Mouse (Mus musculus) c-Kit-positive CD71-negative TER-119-negative erythroid progenitor cells, embryonic 14.5 days (primary cell): ENCODE measurements around the gene Kcnt2.

Experiments used
- DNase-seq: peaks from one replicate; pipeline ENCODE4 v3.0.0-alpha.2; 2013; ENCODE audit warnings: low read depth

Kcnt2 gene

GRCm38 (mm10) chr1:140245876-140246597 lies at the start of gene Kcnt2:
Gene Kcnt2 (plus strand): TSS chr1:140246158.
- no peak for DNase-seq

- no peak for DNase-seq
Observed at GRCm38 (mm10) chr1:140205329-140205728, 40.6 kb upstream of the Kcnt2 start.

DNA sequence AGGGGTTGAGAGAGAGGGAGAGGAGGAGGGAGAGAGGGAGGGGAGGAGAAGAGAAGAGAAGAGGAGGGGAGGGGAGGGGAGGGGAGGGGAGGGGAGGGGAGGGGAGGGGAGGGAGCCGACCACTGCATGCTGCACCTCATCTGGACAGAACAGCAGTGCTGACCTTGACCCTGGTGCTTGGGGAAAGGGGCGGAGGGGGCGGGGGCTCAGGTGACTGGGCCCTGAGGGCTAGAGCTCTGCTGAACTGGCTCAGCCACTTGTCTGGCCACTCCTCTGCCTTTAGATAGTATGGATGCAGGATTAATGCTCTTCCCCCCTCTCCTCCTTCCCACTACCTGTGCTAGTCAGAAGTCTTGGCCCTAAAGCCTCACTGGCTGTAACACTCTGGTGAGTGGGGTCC lies 20.7 kb upstream of the Kcnt2 start:
- no peak for DNase-seq

DNA sequence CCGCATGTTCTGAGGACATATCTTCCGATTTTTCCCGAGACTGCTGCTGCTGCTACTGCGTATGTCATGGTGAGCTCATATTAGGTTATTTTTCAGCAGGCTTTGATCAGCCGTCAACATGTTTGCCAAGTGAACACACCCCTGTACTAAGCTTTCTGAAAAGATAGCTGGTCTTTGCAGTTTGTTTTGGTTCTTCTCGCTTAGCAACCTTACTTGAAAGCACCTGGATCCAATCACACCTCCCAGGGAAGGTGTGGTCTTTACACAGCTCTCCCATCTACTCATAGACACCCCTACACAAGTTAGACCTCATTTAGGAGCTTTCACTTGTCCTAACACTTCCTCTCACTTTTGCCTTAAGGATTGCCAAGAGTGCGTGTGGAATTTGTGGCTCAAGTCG lies 19.3 kb upstream of the Kcnt2 start:
- DNase-seq, result no peak

DNA sequence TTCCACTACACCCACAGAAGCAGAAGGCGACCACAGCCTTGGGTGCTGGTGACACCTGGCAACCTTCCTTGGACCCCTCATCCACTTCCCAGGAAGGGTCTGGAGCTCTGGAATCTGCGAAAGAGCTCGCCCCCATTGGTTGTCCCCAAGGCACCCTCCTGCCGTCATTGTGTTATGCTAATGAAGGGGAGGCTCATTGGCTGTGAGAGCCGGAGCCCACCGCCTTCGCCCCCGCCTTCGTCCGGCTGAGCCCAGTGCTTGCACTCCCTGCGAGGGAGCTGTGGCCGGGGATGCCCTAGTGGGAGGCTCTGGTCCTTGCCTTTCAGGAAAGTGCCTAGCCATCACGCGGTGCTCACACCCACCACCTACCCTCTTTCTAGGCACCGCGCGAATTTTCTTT lies 493 bp upstream of the Kcnt2 start:
- no peak for DNase-seq

GRCm38 (mm10) chr1:140264696-140265095 lies 18.7 kb downstream of the Kcnt2 start:
- DNase-seq, result no peak

- DNase-seq, result no peak
Observed at GRCm38 (mm10) chr1:140266047-140266446, 20.1 kb downstream of the Kcnt2 start.

- no peak for DNase-seq
Observed at GRCm38 (mm10) chr1:140266643-140267286, 20.8 kb downstream of the Kcnt2 start.

DNA sequence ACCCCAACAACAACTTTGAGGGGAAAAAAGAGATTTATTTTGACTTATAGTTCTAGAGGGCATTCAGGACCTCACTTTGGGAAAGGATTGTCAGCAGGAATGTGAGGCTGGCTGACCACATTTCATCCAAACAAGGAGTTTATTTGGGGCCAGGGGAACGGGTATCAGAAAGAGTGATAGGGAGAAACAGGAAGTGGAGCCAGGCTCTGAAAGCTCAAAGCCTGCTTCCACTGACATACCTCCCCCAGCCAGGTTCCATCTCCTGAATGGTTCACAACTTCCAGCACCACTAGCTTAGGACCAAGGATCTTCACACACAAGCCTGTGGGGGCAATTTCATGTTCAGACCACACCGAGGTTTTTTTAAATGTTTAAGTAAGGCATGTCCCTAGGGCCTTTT lies 21.3 kb downstream of the Kcnt2 start:
- DNase-seq, result no peak

GRCm38 (mm10) chr1:140273624-140274023 lies 27.7 kb downstream of the Kcnt2 start:
- no peak for DNase-seq

DNA sequence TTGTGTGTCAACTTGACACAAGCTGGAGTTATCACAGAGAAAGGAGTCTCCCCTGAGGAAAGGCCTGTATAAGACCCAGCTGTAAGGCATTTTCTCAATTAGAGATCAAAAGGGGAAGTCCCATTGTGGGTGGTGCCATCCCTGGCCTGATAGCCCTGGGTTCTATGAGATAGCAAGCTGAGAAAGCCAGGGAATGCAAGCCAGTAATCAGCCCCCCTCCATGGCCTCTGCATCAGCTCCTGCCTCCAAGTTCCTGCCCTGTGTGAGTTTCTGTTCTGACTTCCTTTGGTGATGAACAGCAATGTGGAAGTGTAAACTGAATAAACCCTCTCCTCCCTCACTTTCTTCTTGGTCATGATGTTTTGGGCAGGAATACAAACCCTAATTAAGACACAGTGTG lies 29.9 kb downstream of the Kcnt2 start:
- DNase-seq, result no peak

- DNase-seq, result no peak
Observed at GRCm38 (mm10) chr1:140293140-140293539, 47.2 kb downstream of the Kcnt2 start.

GRCm38 (mm10) chr1:140295482-140295881 lies 49.5 kb downstream of the Kcnt2 start:
- no peak for DNase-seq

GRCm38 (mm10) chr1:140304244-140304643 lies 58.3 kb downstream of the Kcnt2 start:
- DNase-seq, result no peak

DNA sequence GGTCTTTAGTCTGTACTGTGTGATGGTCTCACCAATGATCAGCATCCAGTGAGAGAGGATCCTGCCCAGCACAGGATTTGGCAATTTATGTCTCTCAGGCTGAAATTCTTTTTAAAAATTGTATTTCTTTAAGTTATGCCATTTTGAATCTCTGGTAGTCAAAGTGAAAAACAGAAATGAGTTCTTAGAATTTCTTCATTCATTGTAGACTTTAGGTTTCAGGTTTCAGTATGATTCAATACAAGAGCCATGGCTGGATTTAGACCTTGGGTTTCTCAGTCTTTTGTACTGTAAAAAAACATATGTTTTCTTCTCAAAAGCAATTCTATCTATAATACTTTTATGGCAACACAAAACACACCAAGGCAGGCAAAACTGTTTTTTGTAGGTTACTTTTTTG lies 59.4 kb downstream of the Kcnt2 start:
- no peak for DNase-seq

DNA sequence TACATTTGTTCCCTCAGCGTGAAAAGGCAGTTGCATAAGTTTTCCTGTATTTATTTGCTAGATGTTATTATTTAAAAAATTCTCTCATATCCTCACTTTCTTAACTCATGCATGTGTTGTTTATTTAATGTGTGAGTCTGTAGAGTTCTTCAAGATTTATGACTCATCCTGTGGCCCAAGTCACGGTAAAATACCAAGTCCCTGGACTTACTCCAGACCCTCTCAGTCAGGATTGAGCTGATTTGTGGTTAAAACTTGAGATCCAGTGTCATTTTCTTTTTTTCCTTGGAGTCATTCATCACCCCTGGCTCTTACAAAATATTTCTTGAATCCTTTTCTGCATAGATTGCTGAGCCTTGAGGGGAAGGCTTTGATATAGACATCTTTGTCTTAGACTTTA lies 60.4 kb downstream of the Kcnt2 start:
- no peak for DNase-seq

- no peak for DNase-seq
Observed at GRCm38 (mm10) chr1:140310739-140311138, 64.8 kb downstream of the Kcnt2 start.

GRCm38 (mm10) chr1:140325088-140325487 lies 79.1 kb downstream of the Kcnt2 start:
- DNase-seq, result no peak

DNA sequence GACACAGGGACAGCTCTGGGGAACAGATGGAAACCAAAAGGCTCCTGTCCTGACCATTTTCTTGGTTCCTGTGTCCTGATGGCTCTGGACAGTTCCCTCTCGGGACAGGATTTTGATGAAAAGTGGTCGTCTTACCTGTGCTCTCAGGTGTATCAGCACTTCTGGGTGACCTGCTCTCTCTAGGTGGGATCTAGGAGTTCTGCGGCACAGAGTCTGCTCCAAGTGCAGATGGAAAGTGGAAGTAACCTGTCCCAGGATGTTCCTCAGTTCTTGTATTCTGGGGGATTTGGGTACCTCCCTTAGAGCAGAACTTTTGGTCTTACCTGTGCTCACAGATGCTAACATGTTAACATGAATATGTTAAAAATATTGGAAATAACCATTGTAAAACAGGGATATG lies 80.8 kb downstream of the Kcnt2 start:
- DNase-seq, result no peak

DNA sequence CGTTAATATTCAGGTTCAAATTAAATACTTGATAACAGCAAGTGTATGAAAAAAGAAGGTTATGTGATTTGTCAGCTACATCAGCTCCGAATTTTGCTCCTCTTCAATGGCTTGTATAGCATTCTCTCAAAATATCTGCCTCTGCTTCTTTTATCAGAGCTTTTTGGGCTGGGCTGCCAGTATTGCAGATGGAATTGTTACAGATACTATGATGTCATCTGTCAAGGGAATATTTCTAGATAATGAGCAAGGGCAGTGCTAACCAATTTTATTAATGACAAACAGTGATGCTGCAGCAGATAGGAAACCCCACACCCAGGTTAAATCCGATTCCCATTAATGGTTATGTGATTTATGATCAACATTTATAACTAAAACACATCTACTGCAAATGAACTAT lies 87.7 kb downstream of the Kcnt2 start:
- DNase-seq, result no peak

- DNase-seq, result no peak
Observed at GRCm38 (mm10) chr1:140338417-140338816, 92.5 kb downstream of the Kcnt2 start.

GRCm38 (mm10) chr1:140339368-140339767 lies 93.4 kb downstream of the Kcnt2 start:
- no peak for DNase-seq

GRCm38 (mm10) chr1:140364787-140365186 lies 118.8 kb downstream of the Kcnt2 start:
- no peak for DNase-seq

- no peak for DNase-seq
Observed at GRCm38 (mm10) chr1:140373532-140373931, 127.6 kb downstream of the Kcnt2 start.
